Mouse (Mus musculus) urinary bladder, adult 2 months (tissue): Measurements from ENCODE around the gene Egfl8. TPM values are rescaled to one million over a fixed set of nuclear protein-coding genes. Genes with fewer than 3 reads are reported as not detected.

ENCODE experiments used
- DNase-seq: peaks from one replicate; pipeline ENCODE4 v3.0.0; 2022; ENCODE audit warnings: low spot score
- polyA plus RNA-seq: library from polyadenylated mRNA; depleted of rRNA; stranded (reverse); fragments of >200 nt; gene quantifications from 2 replicates; pipeline ENCODE4 v1.2.3, GENCODE M21; 2012; rRNA removed

The Egfl8 gene
- polyA plus RNA-seq, 1 experiment = 9.3 TPM

GRCm38 (mm10) chr17:34576577-34576976 is 39.2 kb downstream of the Egfl8 start:
- DNase-seq = no peak

GRCm38 (mm10) chr17:34572361-34572760 is 43.4 kb downstream of the Egfl8 start:
- no peak for DNase-seq

GRCm38 (mm10) chr17:34571875-34572274 is 43.9 kb downstream of the Egfl8 start:
- DNase-seq = no peak

- no peak for DNase-seq
Measured at GRCm38 (mm10) chr17:34569919-34570318, 45.9 kb downstream of the Egfl8 start.

GRCm38 (mm10) chr17:34568421-34568820 is 47.4 kb downstream of the Egfl8 start:
- DNase-seq = no peak

GRCm38 (mm10) chr17:34567311-34567710 is 48.5 kb downstream of the Egfl8 start:
- no peak for DNase-seq

GRCm38 (mm10) chr17:34564796-34565195 is 51.0 kb downstream of the Egfl8 start:
- DNase-seq = no peak

- DNase-seq = no peak
Measured at GRCm38 (mm10) chr17:34564003-34564421, 51.8 kb downstream of the Egfl8 start, which contains the start of gene Notch4. Gene Notch4 (plus strand): TSS chr17:34564268.

GRCm38 (mm10) chr17:34563354-34563753 is 52.4 kb downstream of the Egfl8 start:
- no peak for DNase-seq

Other genes starting within 250 kb of the Egfl8 start
- not detected in 2 replicates for gene Btnl1, start 238.8 kb downstream of the Egfl8 start, polyA plus RNA-seq
- gene BC051142, start 217.2 kb downstream of the Egfl8 start, polyA plus RNA-seq = 1.2 and 1.6 TPM in 2 replicates
- gene Btnl4, start 138.7 kb downstream of the Egfl8 start, polyA plus RNA-seq = 0.04 TPM in 1 of 2 replicates, not detected in the other
- gene Btnl6, start 98.6 kb downstream of the Egfl8 start, polyA plus RNA-seq = not detected in 2 replicates
- gene Notch4, start 51.7 kb downstream of the Egfl8 start, polyA plus RNA-seq = 3.2 and 5.5 TPM in 2 replicates
- 9.5 and 12.6 TPM in 2 replicates for gene Gpsm3, start 26.2 kb downstream of the Egfl8 start, polyA plus RNA-seq
- 55.2 and 58.1 TPM in 2 replicates for gene Pbx2, start 24.7 kb downstream of the Egfl8 start, polyA plus RNA-seq
- gene Ager, start 18.1 kb downstream of the Egfl8 start, polyA plus RNA-seq = 5.1 and 6.1 TPM in 2 replicates
- 82.7 and 91.4 TPM in 2 replicates for gene Rnf5, start 12.3 kb downstream of the Egfl8 start, polyA plus RNA-seq
- 104 and 109 TPM in 2 replicates for gene Agpat1, start 11.7 kb downstream of the Egfl8 start, polyA plus RNA-seq
- gene Ppt2, start 12.5 kb upstream of the Egfl8 start, polyA plus RNA-seq = 22.8 and 24.8 TPM in 2 replicates
- gene Prrt1, start 13.6 kb upstream of the Egfl8 start, polyA plus RNA-seq = 8.0 and 11.1 TPM in 2 replicates
- gene Fkbpl, start 28.8 kb upstream of the Egfl8 start, polyA plus RNA-seq = 4.6 and 7.2 TPM in 2 replicates
- gene Atf6b, start 31.2 kb upstream of the Egfl8 start, polyA plus RNA-seq = 39.2 and 42.1 TPM in 2 replicates
- 74.4 and 93.5 TPM in 2 replicates for gene Tnxb, start 54.6 kb upstream of the Egfl8 start, polyA plus RNA-seq
- gene C4b, start 127.9 kb upstream of the Egfl8 start, polyA plus RNA-seq = 55.7 and 73.2 TPM in 2 replicates
- not detected in 2 replicates for gene Cyp21a1, start 188.6 kb upstream of the Egfl8 start, polyA plus RNA-seq
- 37.0 and 47.5 TPM in 2 replicates for gene Stk19, start 221.0 kb upstream of the Egfl8 start, polyA plus RNA-seq
- 32.3 and 45.6 TPM in 2 replicates for gene Dxo, start 221.0 kb upstream of the Egfl8 start, polyA plus RNA-seq
- gene Skiv2l, start 234.2 kb upstream of the Egfl8 start, polyA plus RNA-seq = 50.3 and 58.0 TPM in 2 replicates
- 50.4 and 50.6 TPM in 2 replicates for gene Nelfe, start 234.4 kb upstream of the Egfl8 start, polyA plus RNA-seq
- gene Cfb, start 246.5 kb upstream of the Egfl8 start, polyA plus RNA-seq = 35.7 and 41.6 TPM in 2 replicates